Mouse (Mus musculus) liver, adult 2 months (tissue): ENCODE results near the gene Olfr373.

Experiments used
- CTCF ChIP-seq: fragments of 200-500 bp; IDR thresholded peaks from 2 replicates; pipeline ENCODE4 v1.5.1; 2011; ENCODE audit warnings: low read depth, low read length, control low read depth
- POLR2A ChIP-seq: fragments of 200-500 bp; IDR thresholded peaks from 2 replicates; pipeline ENCODE4 v1.6.1; 2011; ENCODE audit warnings: low read length, control low read depth; ENCODE audit not compliant: insufficient read depth; ENCODE audit errors: extremely low read depth

GRCm38 (mm10) chr8:72146556-72146955, 63.6 kb downstream of the Olfr373 start:
- TF ChIP-seq POLR2A (no peak), CTCF (no peak)
